ENCODE assay signal across 9 mouse cellular contexts in genomic region chr7:30564970-30565571, GRCm38 (mm10). TPM values are rescaled to one million over a fixed set of nuclear protein-coding genes. Genes with fewer than 3 reads are reported as not detected.
DNase-seq lines count a peak whose midpoint lies in the region; ATAC-seq lines count a peak whose summit lies in the region.
"Had no signal": no experiment of that assay in that cellular context is flagged by ENCODE, and none has a peak within 500 bp of the region (broad histone marks: within the 10 kb centered on the region; RNA-seq: fewer than 3 reads in every experiment).

Igflr1 (plus strand) TSS chr7:30565427.

- H3K36me3 ChIP-seq in kidney, embryonic 16.5 days (ENCODE audit: insufficient read depth, low read length): peaks cover 46% of the 10 kb centered on the region
- peaks cover 54% of the 10 kb centered on the region for H3K36me3 ChIP-seq in forebrain, embryonic 13.5 days (ENCODE audit: poor library complexity, severe bottlenecking)
- H3K36me3 ChIP-seq in midbrain, embryonic 13.5 days: peaks cover 49% of the 10 kb centered on the region

- peak within 1 kb of the TSS; percentile 89; the same call in 1 of the 2 replicates for H3K9ac ChIP-seq in kidney, embryonic 16.5 days (replicated peaks; ENCODE audit: low read length)
- H3K9ac ChIP-seq in forebrain, embryonic 13.5 days: no peak within 1 kb of the TSS
- H3K9ac ChIP-seq in midbrain, embryonic 13.5 days (replicated peaks): no peak within 1 kb of the TSS

- 0 out of 2 replicates have a peak within 1 kb of the TSS, but pooled peaks have one; percentile 82 for H3K4me3 ChIP-seq in kidney, embryonic 16.5 days (ENCODE audit: low read length)
- no peak within 1 kb of the TSS for H3K4me3 ChIP-seq in forebrain, embryonic 13.5 days
- H3K4me3 ChIP-seq in midbrain, embryonic 13.5 days (replicated peaks): peak within 1 kb of the TSS; percentile 83; the same call in 1 of the 2 replicates

- WGBS in kidney, embryonic 16.5 days: 94% methylated on average over 12 of the region's 12 CpGs
- 95% methylated on average over 12 of the region's 12 CpGs for WGBS in forebrain, embryonic 13.5 days
- 98% methylated on average over 12 of the region's 12 CpGs for WGBS in midbrain, embryonic 13.5 days

- no peaks in the 10 kb centered on the region for H3K9me3 ChIP-seq in kidney, embryonic 16.5 days (ENCODE audit: low read length)
- no peaks in the 10 kb centered on the region for H3K9me3 ChIP-seq in forebrain, embryonic 13.5 days (replicated peaks)
- H3K9me3 ChIP-seq in midbrain, embryonic 13.5 days: no peaks in the 10 kb centered on the region

- H3K27ac ChIP-seq in kidney, embryonic 16.5 days (ENCODE audit: low read length): 0 out of 2 replicates have a peak within 1 kb of the TSS, but pooled peaks have one; percentile 26
- no peak within 1 kb of the TSS for H3K27ac ChIP-seq in forebrain, embryonic 13.5 days
- H3K27ac ChIP-seq in midbrain, embryonic 13.5 days: no peak within 1 kb of the TSS

- no peaks in the 10 kb centered on the region for H3K27me3 ChIP-seq in kidney, embryonic 16.5 days (ENCODE audit: insufficient read depth, low read length)
- no peaks in the 10 kb centered on the region for H3K27me3 ChIP-seq in forebrain, embryonic 13.5 days
- no peaks in the 10 kb centered on the region for H3K27me3 ChIP-seq in midbrain, embryonic 13.5 days

- DNase-seq in kidney, adult 18-20 months: no peak
- DNase-seq in T-cell, adult 2 months (ENCODE audit: low spot score): peak; percentile 29
- no peak for DNase-seq in embryo, embryonic 10 days (ENCODE audit: low spot score)
- DNase-seq in embryo, embryonic 9.5 days (ENCODE audit: extremely low spot score): no peak
- DNase-seq: cerebellum, postnatal 10 days; thymus, adult 18-20 months had no signal

- no peak within 1 kb of the TSS for H3K4me2 ChIP-seq in kidney, embryonic 16.5 days (replicated peaks; ENCODE audit: low read depth, low read length)
- H3K4me2 ChIP-seq in forebrain, embryonic 13.5 days: peak within 1 kb of the TSS; percentile 89
- peak within 1 kb of the TSS; percentile 68 for H3K4me2 ChIP-seq in midbrain, embryonic 13.5 days (replicated peaks)

- ATAC-seq in kidney, embryonic 16.5 days (ENCODE audit: low FRiP score, low TSS enrichment): no peak
- no peak for ATAC-seq in forebrain, embryonic 13.5 days
- no peak for ATAC-seq in midbrain, embryonic 13.5 days

- H3K4me1 ChIP-seq in kidney, embryonic 16.5 days (ENCODE audit: insufficient read depth, low read length): peaks cover 7% of the 10 kb centered on the region
- H3K4me1 ChIP-seq in forebrain, embryonic 13.5 days: peaks cover 20% of the 10 kb centered on the region
- peaks cover 17% of the 10 kb centered on the region for H3K4me1 ChIP-seq in midbrain, embryonic 13.5 days (replicated peaks)

RNA-seq across cellular contexts. Expression of gene Igflr1, which starts in this region (rescaled TPM):
- 6.0 and 8.7 TPM in 2 replicates for polyA plus RNA-seq in kidney, embryonic 16.5 days (2015; fragmentation: Nextera tagmentation; extraction: Ambion mirVana)
- polyA plus RNA-seq in forebrain, embryonic 13.5 days (2015; fragmentation: Nextera tagmentation; extraction: Ambion mirVana): 7.4 and 8.2 TPM in 2 replicates
- 4.8 and 6.6 TPM in 2 replicates for polyA plus RNA-seq in midbrain, embryonic 13.5 days (2015; fragmentation: Nextera tagmentation; extraction: Ambion mirVana)
